Mouse (Mus musculus) left cerebral cortex, postnatal 14 days (tissue): ENCODE results near the gene Rusc2. TPM values are rescaled to one million over a fixed set of nuclear protein-coding genes. Genes with fewer than 3 reads are reported as not detected.
A peak's percentile ranks its signal among the peaks of the same experiment; 100 is the strongest.

Experiments
- DNase-seq, 2 experiments: peaks; one replicate each; pipeline ENCODE4 v3.0.0; 2021 to 2022; ENCODE audit warnings: low spot score in 2 of 2, mixed read lengths in 1 of 2
- intact Hi-C: fragments of 180-260 bp; cut with DNase I; formaldehyde crosslinking; loops from one replicate; pipeline ENCODE4 v1.15.1; 2025
- total RNA-seq, 2 experiments: library from RNA; stranded (reverse); gene quantifications; 2 replicates each; pipeline ENCODE4 v1.2.3; 2021

The Rusc2 gene
- total RNA-seq, 2 experiments from 2014 or later = 128 to 142 TPM

DNA sequence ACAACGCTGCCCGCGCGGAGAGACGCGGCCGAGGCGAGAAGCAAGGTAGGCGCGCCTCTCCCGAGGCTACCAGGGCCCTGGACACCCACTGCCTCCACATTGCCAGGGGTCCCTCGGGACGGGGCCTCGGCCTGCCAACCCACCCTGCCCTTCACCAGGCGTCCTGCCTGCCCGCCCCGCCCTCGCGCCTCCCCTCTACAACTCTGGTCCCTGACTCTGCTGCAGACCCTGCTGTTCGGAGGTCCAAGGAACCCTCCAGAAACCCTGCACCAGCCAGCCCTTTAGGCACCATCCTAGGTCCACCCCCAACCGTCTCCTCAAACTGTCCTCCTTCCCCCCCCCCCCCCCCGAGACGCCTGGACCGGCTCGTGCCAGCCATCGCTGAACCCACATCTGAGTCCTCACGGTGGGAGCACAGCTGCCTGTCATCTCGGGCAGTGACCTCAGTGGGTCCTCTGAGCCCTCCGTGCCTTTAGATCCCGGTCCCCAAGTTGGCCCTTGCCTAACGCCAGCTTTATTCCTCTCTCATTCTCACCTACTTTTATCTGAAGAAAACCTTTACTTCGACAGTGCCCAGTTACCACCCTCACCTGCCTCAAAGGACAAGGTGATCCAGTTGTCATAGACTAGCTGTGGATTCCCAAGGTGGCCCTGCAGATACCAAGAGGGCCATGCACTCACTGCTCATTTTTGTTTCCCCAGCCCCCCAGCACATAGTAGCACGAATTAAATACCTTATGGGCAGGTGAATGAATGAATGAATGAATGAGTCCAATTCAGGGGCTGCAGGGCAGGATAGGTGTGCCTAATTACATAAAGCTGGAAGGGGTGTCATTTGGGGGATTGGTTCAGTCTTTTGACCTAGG, 609 bp downstream of the Rusc2 start:
- DNase-seq = peak in 1 of 2 experiments; percentile 36
- intact Hi-C loops = loop anchor here (1.0 to 10.0 kb wide), 3 partner anchors 38 to 328 kb away; partner anchors contain the start of genes Atp8b5 and Unc13b

DNA sequence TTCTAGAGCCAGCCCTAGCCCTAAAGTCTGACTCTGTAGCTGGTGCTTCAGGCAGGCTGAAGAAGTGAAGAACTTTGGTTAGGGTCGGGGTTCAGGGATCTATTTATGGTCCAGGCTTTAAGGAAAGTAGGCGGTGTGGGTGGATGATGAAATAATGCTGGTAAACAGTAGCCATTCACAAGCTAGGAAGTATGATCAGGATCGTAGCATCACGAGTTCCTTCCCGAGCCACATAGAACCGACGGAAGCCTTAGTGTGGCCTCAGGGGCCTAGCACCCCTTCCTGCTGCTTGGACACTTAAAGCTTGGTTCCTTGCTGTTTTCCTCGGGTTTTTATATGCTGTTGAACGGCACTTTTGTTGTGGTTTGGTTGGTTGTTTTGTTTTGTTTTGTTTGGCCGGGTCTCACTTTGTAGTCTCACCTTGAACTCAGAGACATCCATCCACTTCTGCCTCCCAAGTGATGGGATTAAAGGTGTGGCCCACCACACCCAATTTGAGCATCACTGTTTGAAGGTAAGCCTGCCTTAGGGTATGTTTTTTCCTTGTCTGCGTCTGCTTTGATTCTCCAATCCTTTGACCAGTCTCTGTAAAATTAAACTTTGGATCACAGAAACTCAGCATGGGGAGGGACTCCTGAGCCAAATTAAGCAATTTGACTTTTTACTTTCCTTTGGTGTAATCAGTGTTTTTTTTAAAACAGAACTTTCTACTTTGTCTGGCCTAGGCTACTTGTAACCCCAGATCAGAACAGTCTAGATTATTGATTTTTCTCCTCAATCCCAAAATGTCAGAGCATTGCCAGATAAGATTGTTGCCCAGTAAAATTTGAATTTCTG, 1.7 kb downstream of the Rusc2 start:
- intact Hi-C loops = loop anchor here (5.0 to 10.0 kb wide), 2 partner anchors 116 to 329 kb away; partner anchors contain the start of genes Atp8b5 and Unc13b
- peak in 1 of 2 experiments; percentile 35 for DNase-seq

DNA sequence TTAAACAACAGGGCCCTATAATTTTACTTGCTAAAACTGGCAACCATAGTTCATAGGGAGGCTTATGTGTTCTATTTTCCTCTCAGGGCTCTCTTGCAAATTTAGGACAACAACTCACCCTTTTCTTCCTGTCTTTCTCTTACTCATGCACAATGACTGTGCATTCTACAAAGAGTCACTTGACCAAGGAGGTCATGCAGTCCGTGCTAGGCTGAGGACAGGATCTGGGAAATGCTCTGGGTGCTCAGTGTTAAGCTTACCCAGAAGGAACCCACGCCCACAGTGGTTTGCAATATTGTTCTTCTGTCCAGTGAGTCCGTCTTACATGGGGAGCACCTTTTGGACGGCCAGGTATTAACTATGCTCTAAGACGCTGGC, 2.3 kb downstream of the Rusc2 start:
- DNase-seq = no peak
- intact Hi-C loops = loop anchor here (5.0 to 10.0 kb wide), 2 partner anchors 117 to 329 kb away; partner anchors contain the start of genes Atp8b5 and Unc13b

DNA sequence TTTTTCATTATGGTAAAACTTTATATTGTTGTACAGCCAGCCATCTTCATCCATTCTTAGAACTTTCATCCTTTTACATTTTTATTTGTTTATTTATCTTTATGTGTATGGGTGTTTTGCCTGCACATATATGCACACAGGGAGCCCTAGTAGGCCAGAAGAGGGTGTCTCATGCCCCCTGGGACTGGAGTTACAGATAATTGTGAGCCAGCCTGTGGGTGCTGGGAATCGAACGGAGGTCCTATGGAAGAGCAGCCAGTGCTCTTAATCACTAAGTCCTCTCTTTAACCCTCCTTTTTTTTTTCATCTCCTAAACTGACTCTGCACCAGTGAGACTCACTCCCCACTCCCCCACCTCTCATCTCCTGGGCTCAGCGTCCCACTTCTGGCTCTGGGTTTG, 2.8 kb downstream of the Rusc2 start:
- intact Hi-C loops = loop anchor here (5.0 to 10.0 kb wide), 2 partner anchors 117 to 330 kb away; partner anchors contain the start of genes Atp8b5 and Unc13b
- no peak for DNase-seq

DNA sequence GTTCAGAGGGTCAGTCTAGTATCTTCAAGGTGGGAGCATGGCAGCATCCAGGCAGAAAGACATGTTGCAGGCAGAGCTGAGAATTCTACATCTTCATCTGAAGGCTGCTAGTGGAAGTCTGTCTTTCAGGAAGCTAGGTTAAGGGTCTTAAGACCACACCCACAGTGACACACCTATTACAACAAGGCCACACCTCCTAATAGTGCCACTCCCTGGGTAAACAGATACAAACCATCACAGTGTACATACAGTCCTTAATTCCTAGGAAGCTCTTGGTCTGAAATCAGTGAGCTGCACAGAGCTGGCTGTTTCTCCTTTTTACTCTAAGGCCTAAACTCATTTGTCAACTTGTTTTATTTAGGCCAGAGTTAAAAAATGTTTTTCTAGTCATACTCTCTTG, 5.2 kb downstream of the Rusc2 start:
- DNase-seq = no peak
- intact Hi-C loops = loop anchor here (10.0 kb wide), 1 partner anchor 332 kb away; the partner anchor contains the start of gene Unc13b

DNA sequence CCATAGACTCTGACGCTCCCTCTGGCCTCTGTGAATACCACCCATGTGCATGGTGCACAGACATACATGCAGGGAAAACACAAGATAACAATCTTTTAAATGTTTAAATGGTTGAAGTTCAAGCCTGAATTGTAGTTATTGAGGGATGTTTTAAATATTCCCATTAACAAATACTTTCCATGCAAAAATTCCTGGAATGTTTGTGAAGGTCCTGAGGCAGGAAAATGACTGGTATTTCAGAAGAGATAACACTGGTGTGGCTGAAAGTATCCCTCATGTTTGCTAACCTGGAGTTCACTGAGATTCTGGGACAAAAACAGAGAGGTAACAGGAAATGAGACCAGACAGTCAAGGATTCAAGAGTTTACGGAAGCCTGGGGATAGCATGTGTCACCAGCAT, 7.6 kb downstream of the Rusc2 start:
- intact Hi-C loops = loop anchor here (10.0 kb wide), 1 partner anchor 335 kb away; the partner anchor contains the start of gene Unc13b
- no peak for DNase-seq

DNA sequence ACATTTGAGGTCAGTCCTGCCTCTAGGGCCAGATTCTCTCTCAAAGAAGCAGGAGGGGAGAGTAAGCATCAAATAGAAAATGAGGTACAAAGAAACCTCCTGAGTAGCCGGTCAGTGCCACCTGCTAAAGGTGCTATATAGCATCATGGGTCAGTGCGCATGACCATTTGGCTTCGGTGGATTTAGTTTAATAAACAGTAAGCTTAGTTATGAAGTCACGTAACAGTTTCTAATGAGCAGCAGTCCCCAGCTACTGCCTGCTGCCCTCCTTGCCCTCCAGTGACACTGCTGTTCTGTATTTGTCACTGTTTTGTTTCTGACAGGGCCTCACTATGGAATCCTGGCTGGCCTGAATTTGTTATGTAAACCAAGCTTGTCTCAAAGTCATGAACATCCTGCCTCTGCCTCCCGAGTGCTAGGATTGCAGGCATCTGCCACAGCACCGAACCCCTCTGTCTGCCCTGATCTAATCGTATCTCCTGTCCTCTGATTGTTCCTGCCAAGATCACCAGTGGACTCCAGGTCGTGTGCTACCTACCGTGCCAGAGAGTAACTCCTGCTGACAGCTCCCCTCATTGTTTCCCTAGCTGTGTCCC, 8.2 kb downstream of the Rusc2 start:
- intact Hi-C loops = loop anchor here (10.0 kb wide), 1 partner anchor 335 kb away; the partner anchor contains the start of gene Unc13b

DNA sequence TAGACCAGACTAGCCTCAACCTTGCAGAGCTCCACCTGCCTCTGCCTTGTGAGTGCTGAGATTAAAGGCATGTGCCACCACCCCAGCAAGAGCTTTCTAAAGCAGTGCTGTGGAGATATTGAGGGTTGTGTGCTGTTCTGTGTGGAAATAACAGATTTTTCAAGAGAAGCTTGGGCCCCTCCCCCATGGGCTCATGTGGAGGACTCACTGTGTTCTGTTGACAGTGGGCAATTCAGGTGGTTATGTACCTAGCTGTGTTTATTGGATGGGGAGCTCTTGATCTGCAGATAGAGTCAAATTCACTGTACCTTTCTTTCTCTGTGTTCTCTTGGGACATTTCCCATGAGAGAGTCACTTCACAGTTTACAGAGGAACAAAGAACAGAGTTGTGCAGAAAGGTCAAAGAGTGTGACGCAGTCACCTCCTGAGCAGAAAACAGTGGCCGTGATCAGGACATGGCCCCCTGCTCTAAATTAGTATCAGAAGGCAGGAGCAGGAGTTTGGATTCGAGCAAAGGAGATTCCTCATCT, 9.8 kb downstream of the Rusc2 start:
- DNase-seq = no peak
- intact Hi-C loops = no loop called here

More for the DNA sequence above, 8.2 kb downstream of the Rusc2 start:
- no peak for DNase-seq

DNA sequence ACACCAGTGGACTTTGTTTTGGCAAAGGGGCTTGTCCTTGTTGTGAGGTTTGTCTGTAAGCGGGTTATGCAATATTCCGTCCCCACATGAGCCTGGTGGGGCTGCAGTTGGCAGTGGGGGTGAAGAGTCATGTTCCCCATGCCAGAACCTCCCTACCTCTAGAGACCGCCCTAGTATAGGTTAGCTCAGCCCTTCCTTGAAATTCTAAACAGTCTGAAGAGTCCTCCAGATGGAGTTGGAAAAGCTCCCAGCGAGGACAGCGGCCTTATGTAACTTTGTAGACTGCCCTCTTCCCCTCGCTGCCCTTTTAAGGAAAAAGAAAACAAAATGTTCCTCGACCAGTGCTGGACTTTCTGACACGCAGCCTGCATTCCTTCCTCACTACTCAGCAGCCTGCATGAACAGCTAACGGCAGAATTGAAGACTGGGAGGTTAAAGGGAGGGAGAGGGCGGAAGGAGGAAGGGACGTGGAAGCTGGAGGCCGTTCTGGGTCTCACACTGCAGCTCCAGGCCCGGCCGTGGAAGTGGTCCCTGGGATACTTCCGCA, 12.6 kb downstream of the Rusc2 start:
- DNase-seq = peak; percentile 22 to 44
- intact Hi-C loops = no loop called here

DNA sequence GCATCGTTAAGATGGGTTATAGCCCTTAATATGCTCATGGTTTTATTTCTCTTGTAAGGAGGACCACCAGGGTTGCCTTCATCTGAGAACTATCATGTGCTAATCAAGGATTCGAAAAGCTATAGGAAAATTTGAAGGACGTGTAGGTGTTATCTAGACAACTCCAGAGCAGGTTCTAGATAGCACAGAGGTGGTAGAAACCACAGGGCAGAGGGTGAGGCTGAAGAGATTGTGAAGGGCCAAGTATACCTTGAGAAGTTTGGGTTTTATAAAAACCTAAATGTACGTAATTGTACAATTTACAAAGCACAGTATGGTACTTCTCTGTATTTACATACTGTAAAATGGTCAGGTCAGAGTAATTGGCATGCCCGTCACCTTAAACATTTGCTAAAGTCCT, 13.4 kb downstream of the Rusc2 start:
- no peak for DNase-seq
- intact Hi-C loops = no loop called here

DNA sequence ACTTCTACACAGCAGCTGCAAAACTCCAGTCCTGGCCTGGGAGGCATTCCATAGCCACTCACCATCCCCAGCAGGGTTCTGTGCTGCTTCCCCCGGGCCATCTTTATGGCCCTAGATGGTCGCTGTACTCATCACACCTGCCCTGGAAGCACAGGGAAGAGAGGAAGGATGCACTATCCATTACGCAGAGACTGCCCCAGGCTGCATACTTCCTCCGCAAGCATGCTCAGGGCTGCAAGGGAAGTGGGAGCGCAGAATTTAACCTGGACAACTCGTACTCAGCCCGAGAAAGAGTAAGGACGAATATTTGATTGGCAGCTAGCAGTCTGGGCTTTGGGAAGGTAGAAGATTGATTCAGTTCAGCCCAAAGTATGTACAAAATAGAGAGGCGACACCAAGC, 14.1 kb downstream of the Rusc2 start:
- no peak for DNase-seq
- intact Hi-C loops = no loop called here

DNA sequence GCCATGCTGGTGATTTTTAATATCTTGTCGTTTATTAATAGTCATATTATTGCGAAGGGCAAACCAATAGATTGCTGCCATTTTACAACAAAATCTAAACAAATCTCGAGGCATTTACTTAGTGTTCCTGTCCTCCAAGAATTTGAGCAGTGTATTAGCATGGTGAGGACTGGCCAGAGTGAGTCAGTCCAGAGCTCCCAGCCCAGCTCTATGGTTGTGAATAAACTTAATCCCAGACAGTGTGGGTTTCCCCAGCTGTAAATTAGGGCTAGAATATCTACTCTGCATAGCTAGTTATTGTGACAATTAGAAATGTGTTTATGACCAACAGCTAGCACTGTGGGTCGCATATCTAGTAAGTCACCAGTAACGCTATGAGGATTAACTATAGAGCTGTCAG, 14.6 kb downstream of the Rusc2 start:
- no peak for DNase-seq
- intact Hi-C loops = no loop called here

DNA sequence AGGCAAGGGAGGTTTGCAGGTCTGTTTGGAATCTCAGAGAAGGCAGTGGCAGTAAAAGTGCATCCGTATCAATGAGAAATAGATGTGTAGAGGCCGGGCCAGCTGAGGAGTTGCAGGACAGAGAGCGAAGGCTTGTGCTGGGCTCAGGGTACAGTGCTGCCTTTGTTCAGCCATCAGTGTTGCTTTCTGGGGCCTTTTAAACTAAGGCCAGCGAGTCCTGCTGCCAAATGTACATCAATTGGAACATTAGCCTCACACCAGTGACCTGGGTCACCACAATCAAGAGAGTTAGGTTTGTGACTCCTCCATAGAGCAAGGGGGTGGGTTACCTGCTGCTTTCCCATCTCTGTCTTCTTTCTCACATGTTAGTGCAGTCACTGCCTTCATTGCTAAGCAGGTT, 16.2 kb downstream of the Rusc2 start:
- DNase-seq = no peak
- intact Hi-C loops = no loop called here

DNA sequence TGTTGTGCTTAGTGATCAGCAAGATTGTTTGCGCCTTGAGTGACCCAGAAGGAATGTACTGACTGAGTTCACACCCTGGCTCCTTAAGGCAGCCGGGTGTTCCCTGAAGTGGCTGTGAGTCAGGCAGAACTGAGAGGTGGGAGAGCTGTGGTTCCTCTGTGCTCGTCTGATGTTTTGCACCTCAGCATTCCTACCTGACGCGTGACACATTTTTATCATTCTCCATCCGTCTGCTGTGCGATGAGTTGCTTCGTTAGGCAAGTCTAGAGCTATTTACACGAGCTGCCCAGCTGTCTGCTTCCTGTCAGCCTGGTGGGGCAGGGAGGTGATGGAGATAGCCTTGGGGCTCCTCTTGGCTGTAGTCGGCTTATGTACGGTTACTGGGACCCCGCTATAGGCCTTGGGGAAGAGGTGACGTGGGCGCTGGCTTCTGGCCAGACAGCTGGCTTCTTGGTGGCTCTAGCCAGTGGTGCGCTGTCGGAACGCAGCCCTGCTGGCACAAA, 17.1 kb downstream of the Rusc2 start:
- peak; percentile 61 for DNase-seq
- intact Hi-C loops = no loop called here

DNA sequence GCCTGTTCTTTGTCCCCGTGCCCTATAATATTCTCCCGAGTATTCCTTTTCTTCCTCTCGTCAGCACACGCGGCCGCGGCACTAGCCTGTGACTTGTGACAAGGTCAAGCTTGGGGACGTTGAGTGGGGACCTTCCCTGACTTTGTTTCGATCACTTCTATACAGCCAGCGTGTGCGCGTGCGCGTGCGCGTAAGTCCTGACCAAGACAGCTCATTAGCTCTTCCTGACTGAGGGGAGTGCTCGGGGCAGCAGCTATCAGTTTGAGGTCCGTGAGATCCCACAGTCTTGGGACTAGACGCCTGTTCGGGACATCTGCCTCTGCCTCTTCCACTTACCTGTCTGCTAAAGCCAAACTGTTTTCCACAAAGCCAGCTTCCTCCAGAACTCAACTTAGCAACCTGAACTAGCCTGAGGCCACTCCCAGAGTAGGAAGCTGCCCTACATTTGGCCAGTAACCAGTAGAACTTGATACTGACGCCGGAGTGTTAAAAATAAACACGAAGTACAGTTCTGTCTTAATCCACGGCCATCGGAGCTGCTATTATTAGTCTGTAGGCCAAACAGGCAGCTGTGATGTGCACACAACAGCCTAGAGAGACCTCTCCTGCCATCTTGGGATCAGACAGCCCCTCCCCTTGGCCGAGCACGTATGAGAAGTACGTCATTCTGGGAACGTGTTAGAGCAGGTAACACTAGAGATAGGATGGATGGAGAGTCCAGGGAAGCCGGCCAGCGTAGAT, 17.8 kb downstream of the Rusc2 start:
- DNase-seq = no peak
- intact Hi-C loops = no loop called here

DNA sequence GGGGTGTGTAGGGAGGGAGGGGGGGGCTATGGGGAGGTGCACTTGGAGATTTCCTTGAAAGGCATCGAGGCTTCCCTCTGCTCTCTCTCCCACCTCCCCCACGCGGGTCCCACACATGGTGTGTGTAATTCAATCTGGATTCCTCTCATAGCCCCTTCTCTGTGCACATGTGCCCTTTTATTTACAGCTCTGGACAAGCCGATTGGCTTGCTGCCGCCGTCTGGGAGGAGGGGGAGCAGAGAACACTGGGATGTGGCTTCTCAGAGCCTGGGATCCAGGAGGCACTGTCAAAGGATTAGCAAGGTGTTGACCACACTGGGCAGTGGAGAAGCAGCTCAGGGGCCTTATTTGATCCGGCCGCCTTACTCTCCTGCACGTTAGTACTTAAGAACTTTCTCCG, 19.2 kb downstream of the Rusc2 start:
- intact Hi-C loops = no loop called here
- no peak for DNase-seq

DNA sequence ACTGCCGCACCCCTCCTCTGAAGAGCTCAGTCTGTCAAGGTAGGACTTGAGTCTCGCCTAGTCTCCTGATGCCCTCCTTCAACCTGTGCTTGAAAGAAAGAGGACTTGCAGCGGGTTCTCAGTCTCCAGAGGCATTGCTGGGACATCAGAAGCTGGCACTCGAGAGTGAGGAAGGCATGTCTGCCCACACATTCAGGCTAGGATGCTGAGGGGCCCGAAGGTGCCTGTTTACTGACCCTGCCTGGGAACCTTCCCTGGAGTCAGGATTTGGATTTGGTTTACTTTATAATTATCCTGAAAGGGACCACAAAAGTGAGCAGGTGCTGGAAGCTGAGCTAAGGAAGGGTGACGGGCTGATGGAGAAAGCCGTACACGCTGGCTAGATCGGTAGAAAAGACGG, 19.7 kb downstream of the Rusc2 start:
- DNase-seq = no peak
- intact Hi-C loops = no loop called here

DNA sequence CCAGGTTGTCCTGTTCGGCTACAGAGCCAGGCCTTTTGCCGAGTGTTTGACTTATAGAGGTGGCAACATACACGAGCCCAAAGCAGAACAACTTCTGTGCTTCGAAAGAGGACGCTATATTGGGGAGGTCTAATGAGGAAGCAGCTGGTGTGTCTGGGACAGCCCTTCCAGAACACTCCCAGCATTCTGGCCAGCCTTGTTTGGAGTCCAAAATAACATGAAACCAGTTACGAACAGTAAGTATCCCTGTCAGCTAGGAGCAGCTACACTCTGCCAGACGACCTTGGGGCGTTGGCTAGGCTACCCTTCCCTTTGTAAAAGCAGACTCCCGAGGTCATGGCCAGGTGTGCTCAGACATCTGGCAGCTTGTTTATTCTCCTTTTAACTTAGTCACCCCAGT, 20.4 kb downstream of the Rusc2 start:
- intact Hi-C loops = no loop called here
- no peak for DNase-seq
